Mouse (Mus musculus): ENCODE data around the gene Tmem179. TPM values are rescaled to one million over a fixed set of nuclear protein-coding genes. Genes with fewer than 3 reads are reported as not detected.

Tmem179 gene
- total RNA-seq, 2 experiments from 2014 or later = not detected

DNA sequence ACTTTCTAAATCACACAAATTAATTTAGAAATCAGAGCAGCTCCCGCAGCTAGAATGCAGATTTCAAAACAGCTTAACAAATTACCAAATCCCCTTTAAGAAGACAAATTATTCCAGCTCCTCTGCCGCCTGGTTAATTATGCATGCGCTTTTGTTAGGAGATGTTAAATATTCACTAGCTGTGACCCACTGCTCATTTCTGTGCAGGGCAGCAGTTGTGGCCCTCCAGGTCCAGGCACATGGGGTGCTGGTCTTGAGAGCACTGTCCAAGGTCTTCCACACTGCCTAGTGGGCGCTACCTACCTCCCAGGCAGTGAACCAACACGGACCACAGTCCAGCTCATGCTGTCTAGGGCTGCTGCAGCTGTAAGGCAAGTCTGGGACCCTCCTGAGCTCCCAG, 46.3 kb downstream of the Tmem179 start:
- no peak for DNase-seq (ENCODE audit: low spot score)
- intact Hi-C loops (cut with DNase I) = no loop called here

GRCm38 (mm10) chr12:112469393-112469792, 47.2 kb downstream of the Tmem179 start:
- intact Hi-C loops (cut with DNase I) = no loop called here
- no peak for DNase-seq (ENCODE audit: low spot score)

DNA sequence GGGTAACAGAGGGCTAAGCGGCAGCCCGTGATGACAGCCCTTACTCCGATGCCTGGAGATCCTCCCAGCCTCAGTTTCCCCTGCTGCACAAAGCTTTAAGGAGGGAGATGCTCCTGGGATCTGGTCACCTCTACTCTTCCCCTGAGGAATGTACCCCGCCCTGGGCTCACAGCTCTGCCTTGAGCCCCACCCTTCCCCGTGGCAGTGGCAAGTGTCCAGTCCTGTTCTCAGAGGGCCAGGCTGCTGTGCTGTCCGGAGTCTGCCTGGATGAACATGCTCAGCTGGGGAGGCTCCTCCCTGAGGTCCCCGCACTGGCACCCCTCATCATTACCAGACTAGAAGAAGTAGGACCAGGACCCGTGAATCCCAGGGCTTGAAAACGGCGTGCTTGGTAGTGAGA, 49.2 kb downstream of the Tmem179 start:
- no peak for DNase-seq (ENCODE audit: low spot score)
- intact Hi-C loops (cut with DNase I) = no loop called here

DNA sequence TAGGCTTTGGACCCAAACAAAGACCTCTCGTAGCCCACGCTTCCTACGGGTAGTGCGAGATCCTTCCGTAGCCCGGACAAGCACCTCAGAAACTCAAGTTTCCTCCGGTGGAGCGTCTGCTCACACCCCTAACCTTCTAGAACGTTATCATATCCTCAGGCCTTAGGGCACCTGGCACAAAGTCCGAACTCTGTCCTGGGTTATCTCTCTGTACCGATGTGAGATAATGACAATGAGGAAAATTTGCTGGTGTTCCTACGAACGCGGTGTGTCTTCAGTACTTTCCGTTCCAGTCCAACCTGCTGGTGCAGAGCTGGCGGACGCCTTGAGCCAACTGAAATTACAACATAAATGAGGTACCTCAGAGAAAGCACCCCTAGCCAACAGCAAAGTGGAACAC, 50.6 kb downstream of the Tmem179 start:
- intact Hi-C loops (cut with DNase I) = no loop called here
- no peak for DNase-seq (ENCODE audit: low spot score)

DNA sequence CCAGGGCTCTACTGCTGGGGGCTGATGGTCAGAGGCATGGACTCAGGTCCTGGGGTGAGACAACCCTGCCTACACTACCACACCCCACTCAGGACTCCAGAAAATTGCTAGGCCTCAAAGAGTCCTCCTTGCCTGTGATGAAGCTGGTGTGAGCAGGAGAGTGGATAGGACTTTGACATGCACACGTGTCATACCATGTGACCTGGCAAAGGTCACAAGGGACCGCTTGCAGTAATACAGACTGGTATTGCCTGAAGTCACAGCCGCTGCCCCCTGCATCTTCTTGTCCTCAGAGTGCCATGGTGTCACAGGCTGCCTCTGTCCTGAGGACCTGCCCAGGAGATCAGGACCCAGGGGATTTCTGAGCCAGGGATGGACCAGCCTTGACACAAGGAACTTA, 52.0 kb downstream of the Tmem179 start:
- DNase-seq (ENCODE audit: low spot score) = no peak
- intact Hi-C loops (cut with DNase I) = no loop called here

DNA sequence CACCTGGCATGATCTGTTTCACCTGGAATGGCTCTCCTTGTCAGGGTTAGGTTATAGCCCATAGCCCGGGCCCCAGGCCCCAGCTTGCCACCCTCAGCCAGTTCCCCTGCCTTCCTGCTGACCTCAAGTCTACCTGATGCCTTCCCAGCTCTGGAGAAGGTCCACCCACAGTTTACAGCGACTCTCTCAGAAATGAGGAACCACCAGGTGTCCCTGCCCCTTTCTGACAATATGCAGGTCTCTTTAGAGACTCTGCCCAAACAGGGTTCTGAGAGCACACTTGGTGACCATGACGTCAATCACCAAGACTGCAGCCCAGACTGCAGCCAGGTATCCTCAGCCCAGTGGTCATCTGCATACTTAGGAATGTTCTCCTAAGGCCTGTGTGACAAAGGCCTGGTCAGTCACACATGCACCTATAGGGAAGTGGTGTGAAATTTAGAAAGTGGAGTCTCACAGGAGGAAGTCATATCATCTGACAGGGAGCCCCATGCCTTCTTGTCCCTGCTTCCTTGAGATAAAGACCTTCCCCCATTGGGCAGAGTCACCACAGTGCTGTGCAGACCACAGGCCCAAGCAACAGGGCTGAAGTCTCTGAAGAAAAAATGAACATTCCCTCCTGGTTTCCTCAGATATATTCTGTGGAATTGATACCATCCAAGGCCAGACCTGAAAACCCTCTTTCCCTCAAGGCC, 52.6 kb downstream of the Tmem179 start:
- no peak for DNase-seq (ENCODE audit: low spot score)
- intact Hi-C loops (cut with DNase I) = no loop called here

GRCm38 (mm10) chr12:112463209-112463608, 53.3 kb downstream of the Tmem179 start:
- intact Hi-C loops (cut with DNase I) = no loop called here
- no peak for DNase-seq (ENCODE audit: low spot score)

- intact Hi-C loops (cut with DNase I) = no loop called here
- no peak for DNase-seq (ENCODE audit: low spot score)
Measured at GRCm38 (mm10) chr12:112462423-112462822, 54.1 kb downstream of the Tmem179 start.

DNA sequence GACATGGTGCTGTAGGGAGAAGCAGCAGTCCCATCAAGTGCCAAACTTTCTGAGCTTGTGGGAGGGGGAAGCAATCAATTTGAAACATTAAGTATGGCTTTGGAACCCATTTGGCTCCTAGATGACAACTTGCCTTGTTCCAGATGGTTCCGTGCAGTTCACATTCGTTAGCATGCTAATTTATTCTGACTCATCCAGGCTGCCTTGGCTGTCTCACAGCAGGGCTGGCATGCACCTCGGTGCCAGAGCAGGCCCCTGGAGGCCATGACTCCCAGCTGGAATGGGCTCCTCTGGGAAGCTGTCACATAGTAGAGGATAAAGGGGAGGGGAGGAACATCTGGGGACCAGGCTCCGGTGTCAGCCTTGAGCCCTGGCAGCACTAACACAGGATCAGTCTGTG, 58.7 kb downstream of the Tmem179 start:
- intact Hi-C loops (cut with DNase I) = no loop called here
- DNase-seq (ENCODE audit: low spot score) = no peak

- intact Hi-C loops (cut with DNase I) = no loop called here
- DNase-seq (ENCODE audit: low spot score) = peak; percentile 20
Measured at GRCm38 (mm10) chr12:112456144-112456713, 60.3 kb downstream of the Tmem179 start.

GRCm38 (mm10) chr12:112451826-112452225, 64.7 kb downstream of the Tmem179 start:
- no peak for DNase-seq (ENCODE audit: low spot score)
- intact Hi-C loops (cut with DNase I) = loop anchor here (2.0 to 5.0 kb wide), 3 partner anchors 40 to 307 kb away; no protein-coding TSS in a partner anchor

DNA sequence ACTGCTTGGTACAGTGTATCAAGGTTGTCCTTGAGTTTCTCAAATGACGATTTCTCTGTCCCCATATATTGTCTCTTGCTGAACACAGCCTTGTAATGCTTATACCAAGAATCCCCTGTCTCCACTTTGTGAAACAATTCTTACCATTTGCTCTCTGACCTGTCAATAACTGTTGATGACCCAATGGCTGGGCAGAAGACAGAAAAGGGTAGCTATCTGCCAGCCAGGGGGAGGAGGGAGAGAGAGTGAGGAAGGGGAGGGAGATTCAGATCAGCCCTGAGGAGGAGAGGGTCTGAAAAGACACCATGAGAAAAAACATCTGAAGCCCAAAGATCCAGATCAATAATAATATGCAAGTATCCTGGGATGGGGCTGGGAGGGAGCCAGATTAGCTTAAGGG, 65.2 kb downstream of the Tmem179 start:
- DNase-seq (ENCODE audit: low spot score) = no peak
- intact Hi-C loops (cut with DNase I) = loop anchor here (2.0 to 5.0 kb wide), 3 partner anchors 39 to 307 kb away; no protein-coding TSS in a partner anchor

DNA sequence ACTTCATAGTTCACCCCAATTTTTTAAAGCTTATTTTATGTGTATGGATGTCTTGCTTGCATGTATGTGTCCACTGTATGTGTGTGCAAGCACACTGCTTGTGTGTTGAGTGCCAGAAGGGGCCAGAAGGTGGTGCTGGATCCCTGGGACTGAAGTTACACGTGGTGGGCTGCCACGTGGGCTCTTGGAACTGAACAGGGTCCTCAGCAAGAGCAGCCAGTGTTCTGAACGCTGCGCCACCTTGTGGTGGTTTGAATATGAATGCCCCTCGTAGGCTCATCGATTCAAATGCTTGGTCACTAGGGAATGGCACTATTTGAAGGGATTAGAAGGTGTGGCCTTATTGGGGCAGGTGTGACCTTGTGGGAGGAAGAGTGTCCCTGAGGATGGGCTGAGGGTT, 65.7 kb downstream of the Tmem179 start:
- DNase-seq (ENCODE audit: low spot score) = no peak
- intact Hi-C loops (cut with DNase I) = loop anchor here (2.0 to 5.0 kb wide), 3 partner anchors 39 to 306 kb away; no protein-coding TSS in a partner anchor

Other genes starting within 250 kb of the Tmem179 start
- gene A530016L24Rik, start 27.3 kb downstream of the Tmem179 start, total RNA-seq (2021) = 10 to 100 TPM; 24.6 to 26.9 TPM
- gene Inf2, start 72.0 kb upstream of the Tmem179 start, total RNA-seq (2021) = 10 to 100 TPM; 15.8 to 20.0 TPM
- 100 to 1,000 TPM; 147 TPM for gene Adssl1, start 103.3 kb upstream of the Tmem179 start, total RNA-seq (2021)
- 10 to 100 TPM; 29.5 to 35.7 TPM for gene Siva1, start 127.9 kb upstream of the Tmem179 start, total RNA-seq (2021)
- gene Akt1, start 158.1 kb upstream of the Tmem179 start, total RNA-seq (2021) = 100 to 1,000 TPM; 206 to 215 TPM
- 1 to 10 TPM; 6.4 to 6.7 TPM for gene Zbtb42, start 162.1 kb upstream of the Tmem179 start, total RNA-seq (2021)
- 1 to 10 TPM; 7.7 to 9.8 TPM for gene Cep170b, start 203.7 kb upstream of the Tmem179 start, total RNA-seq (2021)
- gene Pld4, start 243.9 kb upstream of the Tmem179 start, total RNA-seq (2021) = 1 to 10 TPM; 5.6 to 6.9 TPM

Data from heart, postnatal 25 days (tissue).